Mouse (Mus musculus) ES-Bruce4 (cell line): ENCODE measurements around the gene AC129217.1. TPM values are rescaled to one million over a fixed set of nuclear protein-coding genes. Genes with fewer than 3 reads are reported as not detected.

Source experiments
- H3K27ac ChIP-seq: 2 replicates; pipeline ENCODE4 v1.5.1; 2012; ENCODE audit warnings: low read length, inconsistent platforms; ENCODE audit not compliant: insufficient read depth
- H3K27me3 ChIP-seq: 2 replicates; pipeline ENCODE4 v1.6.1; 2012; ENCODE audit warnings: mild to moderate bottlenecking, low read length, inconsistent platforms; ENCODE audit not compliant: control insufficient read depth, poor library complexity, insufficient read depth, severe bottlenecking
- H3K36me3 ChIP-seq: 2 replicates; pipeline ENCODE4 v1.6.1; 2012; ENCODE audit warnings: inconsistent platforms, mild to moderate bottlenecking, low read length, moderate library complexity; ENCODE audit not compliant: control insufficient read depth, poor library complexity, insufficient read depth, severe bottlenecking
- H3K4me1 ChIP-seq: one replicate; pipeline ENCODE4 v1.8.1; 2011; ENCODE audit warnings: low read length; ENCODE audit not compliant: control insufficient read depth, insufficient read depth
- H3K4me3 ChIP-seq: 2 replicates; pipeline ENCODE4 v1.5.1; 2011; ENCODE audit warnings: low read depth, mild to moderate bottlenecking, low read length
- H3K9ac ChIP-seq: 2 replicates; pipeline ENCODE4 v1.6.1; 2012; ENCODE audit warnings: low read depth, mild to moderate bottlenecking, inconsistent platforms; ENCODE audit not compliant: poor library complexity, severe bottlenecking
- H3K9me3 ChIP-seq: replicated peaks from 2 replicates; pipeline ENCODE4 v1.6.1; 2012; ENCODE audit warnings: mild to moderate bottlenecking, low read length, inconsistent platforms; ENCODE audit not compliant: control insufficient read depth, poor library complexity, insufficient read depth, severe bottlenecking
- CTCF ChIP-seq: IDR thresholded peaks from one replicate; pipeline ENCODE4 v1.8.1; 2011; ENCODE audit warnings: low read depth, low read length
- EP300 ChIP-seq: IDR thresholded peaks from 2 replicates; pipeline ENCODE4 v1.6.1; 2011; ENCODE audit warnings: low read depth, low read length; ENCODE audit not compliant: insufficient read depth
- POLR2A ChIP-seq: IDR thresholded peaks from one replicate; pipeline ENCODE4 v1.8.1; 2011; ENCODE audit warnings: low read length; ENCODE audit not compliant: insufficient read depth
- polyA plus RNA-seq: library from polyadenylated mRNA; stranded (reverse); fragments of >200 nt; gene quantifications from 2 replicates; pipeline ENCODE4 v1.2.4, GENCODE M21; 2011; ENCODE audit warnings: low read depth; ENCODE audit not compliant: missing spikeins, insufficient read depth, insufficient read length

AC129217.1 gene
- polyA plus RNA-seq, 1 experiment, result 87.2 TPM

GRCm38 (mm10) chr19:8883616-8884015, 54.0 kb downstream of the AC129217.1 start, which contains the start of the genes Lbhd1 and Gm49403:
Lbhd1 (plus strand) TSS chr19:8883732.
Gm49403 (plus strand) TSS chr19:8883930.
- no peaks in the 10 kb centered on the region for H3K27me3 ChIP-seq
- H3K4me3 ChIP-seq, result no peak within 1 kb of the TSS
- H3K4me1 ChIP-seq, result peaks cover 1% of the 10 kb centered on the region
- H3K36me3 ChIP-seq, result peaks cover 10% of the 10 kb centered on the region
- no peaks in the 10 kb centered on the region for H3K9me3 ChIP-seq
- H3K27ac ChIP-seq, result no peak within 1 kb of the TSS
- TF ChIP-seq EP300 (no peak), CTCF (no peak), POLR2A (no peak)
- no peak within 1 kb of the TSS for H3K9ac ChIP-seq

- Histone ChIP-seq H3K4me1 (peaks cover 3% of the 10 kb centered on the region), H3K27ac (peak overlapping the region; percentile 93), H3K9ac (peak overlapping the region; percentile 99), H3K9me3 (no peaks in the 10 kb centered on the region), H3K27me3 (no peaks in the 10 kb centered on the region), H3K4me3 (peak overlapping the region; percentile 98), H3K36me3 (peaks cover 29% of the 10 kb centered on the region)
- no peak for TF ChIP-seq EP300
- no peak for TF ChIP-seq POLR2A
- TF ChIP-seq CTCF, result no peak
Measured at GRCm38 (mm10) chr19:8886916-8887584, 57.5 kb downstream of the AC129217.1 start.

- no peaks in the 10 kb centered on the region for H3K9me3 ChIP-seq
- H3K27me3 ChIP-seq, result no peaks in the 10 kb centered on the region
- peaks cover 29% of the 10 kb centered on the region for H3K36me3 ChIP-seq
- H3K27ac ChIP-seq, result peak overlapping the region; percentile 93
- peaks cover 3% of the 10 kb centered on the region for H3K4me1 ChIP-seq
- peak overlapping the region; percentile 98 for H3K4me3 ChIP-seq
- peak; percentile 43 for TF ChIP-seq POLR2A
- no peak for TF ChIP-seq EP300
- H3K9ac ChIP-seq, result peak overlapping the region; percentile 99
Measured at GRCm38 (mm10) chr19:8887585-8888463, 58.3 kb downstream of the AC129217.1 start.

GRCm38 (mm10) chr19:8888511-8889385, 59.2 kb downstream of the AC129217.1 start, which contains the start of the genes 1810009A15Rik and Gm49416:
1810009A15Rik (plus strand) TSS chr19:8888853.
Gm49416 (plus strand) TSS chr19:8888926.
- peak within 1 kb of the TSS; percentile 99 for H3K9ac ChIP-seq
- H3K4me1 ChIP-seq, result peaks cover 3% of the 10 kb centered on the region
- peak within 1 kb of the TSS; percentile 98 for H3K4me3 ChIP-seq
- peaks cover 29% of the 10 kb centered on the region for H3K36me3 ChIP-seq
- peak within 1 kb of the TSS; percentile 93 for H3K27ac ChIP-seq
- H3K9me3 ChIP-seq, result no peaks in the 10 kb centered on the region
- TF ChIP-seq POLR2A, result peak; percentile 91
- TF ChIP-seq EP300, result no peak
- no peak for TF ChIP-seq CTCF
- H3K27me3 ChIP-seq, result no peaks in the 10 kb centered on the region

Other genes with a start within 250 kb of the AC129217.1 start
- not detected in 2 replicates for gene Slc22a8, start 238.5 kb upstream of the AC129217.1 start, polyA plus RNA-seq
- not detected in 2 replicates for gene Slc22a6, start 211.7 kb upstream of the AC129217.1 start, polyA plus RNA-seq
- gene Chrm1, start 166.0 kb upstream of the AC129217.1 start, polyA plus RNA-seq, result not detected in 2 replicates
- 170 TPM in 2 replicates for gene Slc3a2, start 106.4 kb upstream of the AC129217.1 start, polyA plus RNA-seq
- 81.1 and 97.0 TPM in 2 replicates for gene Wdr74, start 93.9 kb upstream of the AC129217.1 start, polyA plus RNA-seq
- 2.2 TPM in 1 of 2 replicates, not detected in the other for gene 1700092M07Rik, start 89.1 kb upstream of the AC129217.1 start, polyA plus RNA-seq
- 45.6 and 47.1 TPM in 2 replicates for gene Stx5a, start 88.4 kb upstream of the AC129217.1 start, polyA plus RNA-seq
- 122 and 200 TPM in 2 replicates for gene Nxf1, start 72.7 kb upstream of the AC129217.1 start, polyA plus RNA-seq
- 21.4 and 23.4 TPM in 2 replicates for gene Tmem223, start 58.8 kb upstream of the AC129217.1 start, polyA plus RNA-seq
- 29.0 and 34.5 TPM in 2 replicates for gene Tmem179b, start 55.3 kb upstream of the AC129217.1 start, polyA plus RNA-seq
- 17.1 and 17.7 TPM in 2 replicates for gene Taf6l, start 43.4 kb upstream of the AC129217.1 start, polyA plus RNA-seq
- gene Polr2g, start 31.2 kb upstream of the AC129217.1 start, polyA plus RNA-seq, result 98.2 and 103 TPM in 2 replicates
- 3.1 and 4.1 TPM in 2 replicates for gene Zbtb3, start 27.2 kb upstream of the AC129217.1 start, polyA plus RNA-seq
- gene Ttc9c, start 10.4 kb upstream of the AC129217.1 start, polyA plus RNA-seq, result 77.3 and 84.9 TPM in 2 replicates
- gene Hnrnpul2, start 9.8 kb upstream of the AC129217.1 start, polyA plus RNA-seq, result 105 and 108 TPM in 2 replicates
- gene Bscl2, start 7.7 kb downstream of the AC129217.1 start, polyA plus RNA-seq, result 32.3 and 36.2 TPM in 2 replicates
- gene Gng3, start 9.4 kb downstream of the AC129217.1 start, polyA plus RNA-seq, result 28.3 and 29.7 TPM in 2 replicates
- 1.3 and 2.1 TPM in 2 replicates for gene Lrrn4cl, start 21.0 kb downstream of the AC129217.1 start, polyA plus RNA-seq
- gene Ubxn1, start 41.7 kb downstream of the AC129217.1 start, polyA plus RNA-seq, result 189 and 201 TPM in 2 replicates
- 14.4 and 14.9 TPM in 2 replicates for gene Uqcc3, start 51.1 kb downstream of the AC129217.1 start, polyA plus RNA-seq
- gene Lbhd1, start 54.0 kb downstream of the AC129217.1 start, polyA plus RNA-seq, result 10.1 and 13.4 TPM in 2 replicates
- gene Gm49403, start 54.2 kb downstream of the AC129217.1 start, polyA plus RNA-seq, result not detected in 2 replicates
- gene 1810009A15Rik, start 59.1 kb downstream of the AC129217.1 start, polyA plus RNA-seq, result 162 and 172 TPM in 2 replicates
- 11.9 and 24.8 TPM in 2 replicates for gene Gm49416, start 59.2 kb downstream of the AC129217.1 start, polyA plus RNA-seq
- 23.1 and 26.7 TPM in 2 replicates for gene Ints5, start 63.2 kb downstream of the AC129217.1 start, polyA plus RNA-seq
- gene Ganab, start 68.3 kb downstream of the AC129217.1 start, polyA plus RNA-seq, result 183 and 184 TPM in 2 replicates
- 26.6 and 26.8 TPM in 2 replicates for gene B3gat3, start 90.6 kb downstream of the AC129217.1 start, polyA plus RNA-seq
- 1.6 and 2.2 TPM in 2 replicates for gene Rom1, start 99.6 kb downstream of the AC129217.1 start, polyA plus RNA-seq
- gene Eml3, start 99.8 kb downstream of the AC129217.1 start, polyA plus RNA-seq, result 19.2 and 20.4 TPM in 2 replicates
- gene Mta2, start 112.1 kb downstream of the AC129217.1 start, polyA plus RNA-seq, result 106 and 108 TPM in 2 replicates
- gene Tut1, start 124.1 kb downstream of the AC129217.1 start, polyA plus RNA-seq, result 26.4 and 30.1 TPM in 2 replicates
- gene Eef1g, start 137.3 kb downstream of the AC129217.1 start, polyA plus RNA-seq, result 1,175 and 1,274 TPM in 2 replicates
- gene Ahnak, start 159.5 kb downstream of the AC129217.1 start, polyA plus RNA-seq, result 162 and 163 TPM in 2 replicates